Mouse (Mus musculus): ENCODE results near the gene Rasa4. TPM values are rescaled to one million over a fixed set of nuclear protein-coding genes. Genes with fewer than 3 reads are reported as not detected.
"Not testable (repeated sequence)": the region's sequence is repeated elsewhere in the genome, so short reads cannot be mapped to it uniquely, and the experiment has no call there.

Gene Rasa4
- polyA plus RNA-seq, 1 experiment: 4.6 TPM

DNA sequence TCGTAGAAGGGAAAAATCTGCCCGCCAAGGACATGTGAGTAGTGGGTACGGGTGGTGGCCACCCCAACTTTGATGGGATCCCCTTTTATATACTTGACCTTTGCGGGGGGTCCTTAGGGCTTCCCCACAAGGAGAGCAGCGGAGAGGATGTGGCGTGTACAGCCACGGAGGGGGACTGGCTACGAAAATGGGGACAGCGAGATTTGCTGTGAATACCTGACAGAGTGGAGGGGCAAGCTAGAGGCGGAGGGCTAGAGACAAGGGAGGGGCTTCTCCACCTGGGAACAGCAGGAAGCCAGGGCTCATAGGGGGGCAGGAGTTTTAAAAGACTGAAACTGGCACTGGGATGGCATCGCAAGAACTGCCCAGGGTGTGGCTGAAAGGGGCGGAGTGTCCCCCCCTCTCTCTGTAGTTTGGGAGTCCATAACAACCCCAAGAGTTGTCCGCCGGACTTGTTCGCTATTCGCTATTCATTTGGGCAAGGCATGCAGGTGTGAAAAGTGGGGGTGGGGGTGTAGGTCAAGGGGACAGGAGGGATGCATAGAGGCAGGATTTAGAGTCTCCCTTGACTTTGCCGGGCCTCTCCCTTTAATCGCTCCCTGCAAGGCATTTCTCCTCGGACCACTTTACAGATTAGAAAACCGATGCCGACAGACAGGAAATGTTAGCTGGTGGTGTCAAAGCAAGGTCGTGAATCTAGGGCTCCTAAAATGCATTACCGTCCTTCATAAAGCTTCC is 597 bp downstream of the Rasa4 start:
- peaks cover 10% of the 10 kb centered on the region for H3K4me1 ChIP-seq (ENCODE audit: control insufficient read depth, insufficient read depth, insufficient read length, low read length)
- peak overlapping the region; percentile 19 for H3K27ac ChIP-seq (replicated peaks; ENCODE audit: low read depth, low read length)
- peak overlapping the region; percentile 73 for H3K4me3 ChIP-seq (ENCODE audit: insufficient read depth, low read depth, low read length)

DNA sequence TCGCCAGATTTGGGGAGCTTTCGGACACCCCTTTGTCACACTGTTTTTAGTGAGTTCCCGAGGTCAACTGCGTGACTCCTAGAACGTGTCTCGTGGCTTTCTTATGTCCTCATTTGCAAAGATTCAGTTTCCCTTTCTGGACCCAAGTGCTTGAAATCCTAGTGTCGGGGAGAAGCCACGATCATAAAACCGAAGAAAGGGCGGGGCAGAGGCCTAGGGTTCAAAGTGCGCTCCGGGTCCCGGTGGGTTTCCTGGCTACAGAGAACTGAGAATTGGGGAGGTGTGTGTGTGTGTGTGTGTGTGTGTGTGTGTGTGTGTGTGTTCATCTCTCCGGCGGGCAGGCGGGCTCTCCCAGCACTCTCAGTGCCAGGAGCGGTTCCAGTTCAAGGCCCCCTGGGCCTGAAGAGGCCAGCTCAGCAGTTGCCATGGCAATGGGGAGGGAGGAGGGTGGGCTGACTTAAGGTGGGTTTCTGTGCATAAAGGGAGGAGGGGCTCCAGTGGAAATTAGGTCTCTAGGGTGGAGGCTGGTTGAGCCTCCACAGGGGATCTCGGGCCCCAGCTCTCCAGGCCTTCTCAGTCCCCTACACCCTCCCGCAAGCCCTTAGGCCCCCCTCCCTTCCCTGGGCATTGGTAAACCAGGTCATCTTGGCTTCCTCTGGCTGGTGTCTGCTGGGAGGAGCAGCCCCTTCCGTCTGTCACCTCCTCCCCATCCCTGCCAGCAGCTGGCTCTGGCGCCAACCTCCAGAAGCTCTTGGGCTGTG is 1.4 kb downstream of the Rasa4 start:
- peak overlapping the region; percentile 73 for H3K4me3 ChIP-seq (ENCODE audit: insufficient read depth, low read depth, low read length)
- H3K27ac ChIP-seq (replicated peaks; ENCODE audit: low read depth, low read length): peak overlapping the region; percentile 22
- H3K4me1 ChIP-seq (ENCODE audit: control insufficient read depth, insufficient read depth, insufficient read length, low read length): peaks cover 10% of the 10 kb centered on the region

GRCm38 (mm10) chr5:136086290-136086689 is 2.6 kb downstream of the Rasa4 start:
- Histone ChIP-seq H3K4me1 (ENCODE audit: control insufficient read depth, insufficient read depth, insufficient read length, low read length) (peaks cover 10% of the 10 kb centered on the region), H3K27ac (replicated peaks; ENCODE audit: low read depth, low read length) (peak overlapping the region; percentile 14; the same call in 1 of the 2 replicates), H3K4me3 (ENCODE audit: insufficient read depth, low read depth, low read length) (peak overlapping the region; percentile 73)

DNA sequence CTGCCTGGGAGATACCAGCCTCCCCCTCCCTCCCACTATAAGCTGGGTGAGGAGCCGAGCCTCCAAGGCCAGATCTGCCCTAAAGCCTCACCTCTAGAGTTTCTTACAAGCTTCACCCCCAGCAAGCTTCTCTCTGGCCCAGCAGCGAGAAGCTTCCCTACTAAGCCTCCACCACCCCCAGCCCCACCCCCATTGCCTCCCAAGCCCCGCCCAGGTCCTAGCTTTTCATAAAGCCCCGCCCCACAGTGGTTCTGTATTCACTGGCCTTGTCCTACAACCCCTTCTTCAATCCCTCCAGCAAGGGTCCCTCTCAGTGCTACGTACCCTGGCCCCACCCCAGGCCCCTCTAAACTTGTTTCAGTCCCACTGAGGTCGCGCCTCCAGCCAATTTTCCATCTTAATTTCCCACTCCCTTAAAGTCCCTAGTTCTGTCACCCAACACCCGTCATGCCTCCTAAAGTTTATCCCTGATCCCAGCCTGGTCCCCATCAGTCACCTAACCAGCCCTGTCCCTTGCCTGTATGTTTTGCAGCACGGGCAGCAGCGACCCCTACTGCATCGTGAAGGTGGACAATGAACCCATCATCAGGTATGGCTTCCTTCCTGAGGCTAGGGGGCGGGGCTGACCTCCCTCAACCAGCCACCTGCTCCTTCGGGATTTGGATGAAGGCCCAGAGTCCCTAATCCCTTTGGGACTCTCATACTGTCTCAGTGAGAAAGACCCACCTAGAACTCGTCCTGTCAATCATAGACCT is 5.3 kb downstream of the Rasa4 start:
- H3K4me1 ChIP-seq (ENCODE audit: control insufficient read depth, insufficient read depth, insufficient read length, low read length): peaks cover 10% of the 10 kb centered on the region
- H3K27ac ChIP-seq (replicated peaks; ENCODE audit: low read depth, low read length): no peak overlapping the region
- no peak overlapping the region for H3K4me3 ChIP-seq (ENCODE audit: insufficient read depth, low read depth, low read length)

GRCm38 (mm10) chr5:136091927-136092326 is 8.2 kb downstream of the Rasa4 start:
- Histone ChIP-seq H3K4me1 (ENCODE audit: control insufficient read depth, insufficient read depth, insufficient read length, low read length) (peaks cover 8% of the 10 kb centered on the region; the same call in 1 of the 2 replicates), H3K27ac (replicated peaks; ENCODE audit: low read depth, low read length) (no peak overlapping the region), H3K4me3 (ENCODE audit: insufficient read depth, low read depth, low read length) (no peak overlapping the region)

- Histone ChIP-seq H3K4me3 (ENCODE audit: insufficient read depth, low read depth, low read length) (no peak overlapping the region), H3K27ac (replicated peaks; ENCODE audit: low read depth, low read length) (no peak overlapping the region), H3K4me1 (ENCODE audit: control insufficient read depth, insufficient read depth, insufficient read length, low read length) (no peaks in the 10 kb centered on the region)
Observed at GRCm38 (mm10) chr5:136094249-136095010, 10.7 kb downstream of the Rasa4 start.

DNA sequence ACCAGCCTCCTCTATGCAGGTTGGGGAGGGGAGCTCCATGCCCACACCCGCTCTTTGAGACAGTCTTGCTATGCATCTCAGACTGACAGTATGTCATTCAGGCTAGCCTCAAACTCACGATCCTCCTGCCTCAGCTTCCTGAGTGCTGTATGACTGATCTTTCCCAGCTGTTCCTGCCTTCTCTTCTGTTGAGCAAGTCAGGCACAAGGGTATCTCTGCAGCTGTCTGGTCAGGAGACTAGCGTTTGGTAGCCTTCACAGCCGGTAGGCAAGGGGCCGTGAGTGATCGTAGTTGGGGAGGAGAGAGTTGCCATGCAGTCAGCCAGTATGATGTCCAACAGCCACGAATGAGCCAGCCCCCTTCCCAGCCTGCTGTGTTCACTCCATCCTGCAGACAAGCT is 11.4 kb downstream of the Rasa4 start:
- no peak overlapping the region for H3K4me3 ChIP-seq (ENCODE audit: insufficient read depth, low read depth, low read length)
- H3K27ac ChIP-seq (replicated peaks; ENCODE audit: low read depth, low read length): no peak overlapping the region
- H3K4me1 ChIP-seq (ENCODE audit: control insufficient read depth, insufficient read depth, insufficient read length, low read length): no peaks in the 10 kb centered on the region

DNA sequence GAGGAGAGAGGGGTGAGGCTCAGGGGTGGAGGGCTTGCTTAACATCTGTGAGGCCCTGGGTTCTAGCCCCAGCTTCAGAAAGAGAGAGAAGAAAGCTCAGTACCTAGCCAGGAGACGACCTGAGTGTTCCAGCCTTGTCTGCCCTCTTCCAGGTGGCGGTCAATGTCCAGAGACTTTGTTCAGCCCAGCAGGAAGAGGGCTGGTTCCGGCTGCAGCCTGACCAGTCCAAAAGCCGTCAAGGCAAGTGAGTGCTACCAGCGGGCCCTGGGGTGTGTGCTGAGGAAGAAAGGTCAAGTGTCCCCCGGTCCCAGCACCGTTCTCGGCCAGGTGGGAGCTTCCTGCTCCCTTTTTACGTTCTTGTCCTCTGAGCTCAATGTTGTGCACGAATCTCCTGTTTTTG is 14.8 kb downstream of the Rasa4 start:
- H3K4me1 ChIP-seq (ENCODE audit: control insufficient read depth, insufficient read depth, insufficient read length, low read length): no peaks in the 10 kb centered on the region
- no peak overlapping the region for H3K4me3 ChIP-seq (ENCODE audit: insufficient read depth, low read depth, low read length)
- H3K27ac ChIP-seq (replicated peaks; ENCODE audit: low read depth, low read length): no peak overlapping the region

DNA sequence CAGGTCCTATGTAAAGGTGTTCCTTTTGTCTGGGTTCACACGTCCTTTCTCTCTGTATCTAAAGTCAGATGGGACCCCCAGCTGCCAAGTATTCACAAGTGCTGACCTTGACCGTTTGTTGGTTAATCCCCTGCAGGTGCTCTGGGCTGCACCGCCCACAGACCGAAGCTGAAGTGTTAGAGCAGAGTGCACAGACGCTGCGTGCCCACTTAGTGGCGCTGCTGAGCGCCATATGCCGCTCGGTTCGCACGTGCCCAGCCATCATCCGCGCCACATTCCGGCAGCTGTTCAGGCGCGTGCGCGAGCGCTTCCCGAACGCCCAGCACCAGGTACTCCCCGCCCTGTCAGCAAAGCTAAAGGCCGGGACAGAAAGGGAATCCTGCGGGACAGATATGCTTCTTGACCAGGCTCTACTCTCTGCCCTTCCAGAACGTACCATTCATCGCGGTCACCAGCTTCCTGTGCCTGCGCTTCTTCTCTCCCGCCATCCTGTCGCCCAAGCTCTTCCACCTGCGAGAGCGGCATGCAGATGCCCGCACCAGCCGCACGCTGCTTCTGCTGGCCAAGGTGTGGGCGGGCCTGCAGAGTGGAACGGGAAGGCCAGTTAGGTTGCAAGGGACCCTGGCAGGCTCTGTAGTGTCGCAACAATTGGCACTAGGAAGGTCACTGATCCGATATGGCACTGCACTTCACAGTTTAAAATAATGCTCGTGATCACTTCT is 18.5 kb downstream of the Rasa4 start:
- no peak overlapping the region for H3K27ac ChIP-seq (replicated peaks; ENCODE audit: low read depth, low read length)
- H3K4me3 ChIP-seq (ENCODE audit: insufficient read depth, low read depth, low read length): no peak overlapping the region
- H3K4me1 ChIP-seq (ENCODE audit: control insufficient read depth, insufficient read depth, insufficient read length, low read length): no peaks in the 10 kb centered on the region

- Histone ChIP-seq H3K4me3 (ENCODE audit: insufficient read depth, low read depth, low read length) (no peak overlapping the region), H3K4me1 (ENCODE audit: control insufficient read depth, insufficient read depth, insufficient read length, low read length) (no peaks in the 10 kb centered on the region), H3K27ac (replicated peaks; ENCODE audit: low read depth, low read length) (no peak overlapping the region)
Observed at GRCm38 (mm10) chr5:136104511-136104910, 20.8 kb downstream of the Rasa4 start.

DNA sequence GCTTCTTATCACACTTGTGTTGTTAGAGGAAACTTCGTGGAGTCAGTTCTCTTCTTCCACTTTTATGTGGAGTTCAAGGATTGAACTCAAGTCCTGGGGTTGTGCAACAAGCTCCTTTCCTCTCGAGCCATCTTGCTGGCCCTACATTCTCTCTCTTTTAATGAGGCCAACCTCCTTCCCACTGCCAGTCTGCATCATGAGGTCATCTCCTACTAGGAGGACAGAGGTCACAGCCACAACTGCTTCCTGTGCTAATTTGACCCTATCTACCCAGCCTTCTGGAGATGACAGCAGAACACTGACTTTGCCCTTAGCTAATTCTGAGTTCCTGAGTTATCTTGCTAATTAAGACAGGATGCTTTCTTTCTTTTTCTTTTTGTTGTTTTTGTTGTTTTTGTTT is 24.8 kb downstream of the Rasa4 start:
- H3K4me1 ChIP-seq (ENCODE audit: control insufficient read depth, insufficient read depth, insufficient read length, low read length): no peaks in the 10 kb centered on the region
- H3K27ac ChIP-seq (replicated peaks; ENCODE audit: low read depth, low read length): no peak overlapping the region; the same call in 1 of the 2 replicates
- no peak overlapping the region for H3K4me3 ChIP-seq (ENCODE audit: insufficient read depth, low read depth, low read length)

DNA sequence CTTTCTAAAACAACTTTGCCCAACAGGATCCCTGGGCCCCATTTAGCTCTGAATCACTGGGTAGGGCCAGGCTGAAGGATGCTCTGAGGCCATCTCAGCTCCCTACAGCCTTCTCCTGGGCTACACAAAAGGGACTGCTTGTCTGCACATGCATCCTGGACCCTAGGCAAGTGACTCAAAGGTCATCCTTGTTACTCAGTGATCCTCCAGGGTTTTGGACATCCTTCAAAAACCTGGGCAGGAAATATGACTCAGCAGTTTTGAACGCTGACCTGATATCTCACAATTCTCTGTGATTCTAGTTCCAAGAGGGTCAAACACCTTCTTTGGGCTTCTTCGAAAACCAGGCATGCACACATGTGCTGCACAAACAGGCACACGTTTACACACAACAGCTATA is 25.3 kb downstream of the Rasa4 start:
- no peak overlapping the region for H3K4me3 ChIP-seq (ENCODE audit: insufficient read depth, low read depth, low read length)
- H3K27ac ChIP-seq (replicated peaks; ENCODE audit: low read depth, low read length): no peak overlapping the region
- no peaks in the 10 kb centered on the region for H3K4me1 ChIP-seq (ENCODE audit: control insufficient read depth, insufficient read depth, insufficient read length, low read length)

GRCm38 (mm10) chr5:136113546-136113945 is 29.8 kb downstream of the Rasa4 start:
- H3K27ac ChIP-seq (replicated peaks; ENCODE audit: low read depth, low read length); H3K4me1 ChIP-seq (ENCODE audit: control insufficient read depth, insufficient read depth, insufficient read length, low read length); H3K4me3 ChIP-seq (ENCODE audit: insufficient read depth, low read depth, low read length): not testable (repeated sequence)
